Mouse (Mus musculus): ENCODE results near the gene Srrm1.
"Not testable (repeated sequence)": the region's sequence is repeated elsewhere in the genome, so short reads cannot be mapped to it uniquely, and the experiment has no call there.

Srrm1 gene

GRCm38 (mm10) chr4:135300248-135301041 lies 52.7 kb downstream of the Srrm1 start:
- DNase-seq, result no peak

GRCm38 (mm10) chr4:135298680-135299079 lies 54.4 kb downstream of the Srrm1 start:
- DNase-seq, result no peak

GRCm38 (mm10) chr4:135297931-135298546 lies 55.1 kb downstream of the Srrm1 start:
- no peak for DNase-seq

DNA sequence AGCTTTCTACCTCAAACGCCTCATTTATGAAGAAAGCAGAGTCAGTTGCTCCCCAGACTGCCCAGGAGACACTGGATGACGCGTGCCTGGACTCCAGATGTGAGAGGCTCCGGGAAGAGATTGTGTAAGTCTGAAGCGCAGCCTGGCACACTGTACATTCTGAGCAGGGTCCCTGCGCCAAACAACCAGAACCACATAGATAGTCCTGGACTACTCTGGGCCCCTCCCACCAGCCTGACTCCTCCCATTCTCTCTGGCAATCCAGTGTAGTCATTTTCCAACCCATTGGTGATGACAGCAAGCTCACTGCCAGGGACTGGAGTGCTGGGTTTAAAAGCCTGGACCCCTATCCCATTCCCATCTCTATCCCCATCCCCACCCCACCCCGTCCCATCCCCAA lies 56.0 kb downstream of the Srrm1 start:
- no peak for DNase-seq

DNA sequence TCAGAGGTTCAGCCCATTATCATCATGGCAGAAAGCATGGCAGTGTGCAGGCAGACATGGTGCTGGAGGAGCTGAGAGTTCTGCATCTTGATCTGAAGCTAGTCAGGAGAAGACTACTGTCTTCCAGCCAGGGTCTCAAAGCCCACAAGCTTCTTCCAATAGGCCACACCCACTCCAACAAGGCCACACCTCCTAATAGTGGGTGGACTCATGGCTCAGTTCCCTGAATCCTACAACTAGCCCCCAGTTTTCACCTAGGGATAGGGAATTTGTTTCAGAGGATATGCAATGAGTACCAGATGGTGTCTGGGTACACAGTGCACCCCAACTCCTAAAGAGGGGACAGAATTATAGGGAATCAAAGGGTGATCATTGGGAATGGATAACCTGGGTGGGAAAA lies 56.6 kb downstream of the Srrm1 start:
- DNase-seq, result no peak

GRCm38 (mm10) chr4:135293813-135294212 lies 59.3 kb downstream of the Srrm1 start:
- no peak for DNase-seq

DNA sequence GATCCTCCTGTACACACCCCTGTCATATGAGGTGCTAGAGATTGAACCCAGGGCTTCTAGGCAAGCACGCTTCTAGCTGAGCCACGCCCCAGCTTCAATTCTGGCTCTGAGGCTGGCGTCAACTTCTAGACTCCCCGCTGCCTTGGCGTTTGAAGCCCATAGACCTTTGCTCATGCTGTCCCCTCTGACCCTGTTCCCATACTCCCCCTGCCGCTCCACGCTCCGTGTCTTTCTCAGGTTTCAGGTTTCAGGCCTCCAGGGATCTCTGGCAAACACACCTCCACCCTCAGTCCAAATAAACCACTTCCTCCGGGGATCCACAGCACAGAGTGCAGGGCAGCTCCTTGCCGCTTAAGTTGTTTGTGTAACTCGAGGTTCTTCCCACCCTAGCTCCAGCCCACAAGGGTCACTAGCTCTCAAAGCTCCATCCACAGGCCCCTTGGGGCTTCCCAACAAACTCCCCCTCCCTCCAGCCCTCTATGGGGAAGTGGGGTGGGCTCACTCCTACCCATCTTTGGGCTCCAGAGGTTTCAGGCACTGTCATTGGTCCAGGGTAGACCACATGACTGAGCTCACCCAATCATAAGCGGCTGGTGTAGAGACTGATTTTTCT lies 60.5 kb downstream of the Srrm1 start:
- no peak for DNase-seq

GRCm38 (mm10) chr4:135291841-135292240 lies 61.3 kb downstream of the Srrm1 start:
- no peak for DNase-seq

DNA sequence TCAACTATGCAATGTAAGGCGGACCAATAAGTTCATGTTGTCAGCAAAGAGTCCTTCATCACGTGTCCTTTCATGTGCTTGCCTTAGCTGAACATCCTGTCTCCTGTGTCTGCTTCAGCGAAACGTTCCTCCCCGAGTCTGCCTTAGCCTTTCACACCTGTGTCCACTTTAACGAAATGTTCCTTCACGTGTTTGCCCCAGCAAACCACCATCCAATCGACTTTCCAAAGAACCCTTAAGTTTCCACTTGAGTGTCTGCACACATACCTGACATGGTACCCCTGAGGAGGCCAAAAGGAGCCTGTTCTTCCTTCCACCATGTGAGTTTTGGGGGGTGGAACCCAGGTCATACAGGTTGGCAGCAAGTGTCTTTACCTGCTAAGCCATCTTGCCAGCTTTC lies 61.9 kb downstream of the Srrm1 start:
- no peak for DNase-seq

DNA sequence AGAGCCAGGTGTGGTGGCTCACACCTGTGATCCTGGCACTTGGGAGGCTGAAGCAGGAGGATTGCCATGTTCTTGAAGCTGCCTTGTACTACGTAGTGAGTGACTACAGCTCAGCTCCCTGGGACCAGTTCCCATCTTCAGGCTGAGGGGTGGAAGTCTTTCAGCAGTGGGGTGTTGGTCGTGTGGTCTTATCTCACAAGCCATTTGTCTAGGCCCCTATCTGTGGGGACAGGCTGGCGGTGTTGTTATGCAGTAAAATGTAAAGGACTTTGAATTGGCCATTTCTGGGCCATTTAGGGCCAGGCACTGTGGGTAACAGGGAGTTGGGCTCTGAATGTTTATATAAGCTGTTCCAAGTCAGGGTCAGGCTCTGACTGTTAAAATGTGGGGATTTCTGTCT lies 65.1 kb downstream of the Srrm1 start:
- DNase-seq, result no peak

- DNase-seq, result no peak
Observed at GRCm38 (mm10) chr4:135286833-135287395, 66.2 kb downstream of the Srrm1 start.

DNA sequence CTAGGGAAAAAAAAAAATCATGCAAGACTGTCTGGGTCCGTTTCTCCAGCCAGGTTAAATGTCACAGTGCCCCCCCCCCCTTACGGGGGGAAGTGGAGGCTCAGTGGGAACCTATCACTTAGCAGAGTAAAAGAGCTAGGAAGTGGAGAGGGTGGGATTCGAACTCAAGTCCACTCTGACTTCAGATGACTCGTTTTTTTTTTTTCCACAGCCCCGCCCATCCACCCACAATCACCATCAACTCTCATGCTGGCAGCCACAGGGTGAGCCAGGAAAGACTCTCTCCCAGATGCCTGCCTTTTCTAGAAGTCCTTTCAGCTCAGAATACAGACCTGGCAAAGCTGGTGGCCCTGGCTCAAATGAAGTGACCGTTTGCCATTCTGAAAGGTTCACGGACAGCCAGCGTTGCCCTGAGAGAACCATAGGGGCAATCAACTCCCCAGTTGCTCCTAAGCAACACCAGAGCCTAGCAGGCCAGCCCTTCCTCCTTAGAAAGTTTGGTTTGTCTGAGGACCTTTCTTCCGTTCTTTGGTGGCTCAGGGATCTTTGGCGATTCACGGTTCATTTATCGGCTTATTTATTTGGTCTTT lies 67.0 kb downstream of the Srrm1 start:
- no peak for DNase-seq

- DNase-seq, result no peak
Observed at GRCm38 (mm10) chr4:135285436-135285835, 67.7 kb downstream of the Srrm1 start.

DNA sequence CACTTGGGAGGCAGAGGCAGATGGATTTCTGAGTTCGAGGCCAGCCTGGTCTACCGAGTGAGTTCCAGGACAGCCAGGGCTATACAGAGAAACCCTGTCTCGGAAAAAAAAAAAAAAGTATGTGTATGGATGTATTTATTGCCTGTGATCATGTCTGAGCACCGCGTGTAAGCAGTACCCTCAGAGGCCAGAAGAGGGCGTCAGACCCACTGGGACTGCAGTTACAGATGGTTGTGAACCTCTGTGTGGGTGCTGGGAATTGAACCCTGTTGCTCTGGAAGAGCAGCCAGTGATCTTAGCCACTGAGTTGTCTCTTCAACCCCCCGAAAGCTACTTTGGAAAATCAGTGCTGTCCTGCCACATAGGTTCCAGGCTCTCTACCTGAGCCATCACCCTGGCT lies 69.2 kb downstream of the Srrm1 start:
- DNase-seq, result no peak

GRCm38 (mm10) chr4:135283417-135283816 lies 69.7 kb downstream of the Srrm1 start:
- no peak for DNase-seq

- no peak for DNase-seq
Observed at GRCm38 (mm10) chr4:135282651-135283290, 70.3 kb downstream of the Srrm1 start.

GRCm38 (mm10) chr4:135280016-135280415 lies 73.1 kb downstream of the Srrm1 start:
- DNase-seq, result not testable (repeated sequence)

GRCm38 (mm10) chr4:135276681-135277379 lies 76.3 kb downstream of the Srrm1 start:
- DNase-seq, result no peak

GRCm38 (mm10) chr4:135274761-135275160 lies 78.4 kb downstream of the Srrm1 start:
- DNase-seq, result no peak

DNA sequence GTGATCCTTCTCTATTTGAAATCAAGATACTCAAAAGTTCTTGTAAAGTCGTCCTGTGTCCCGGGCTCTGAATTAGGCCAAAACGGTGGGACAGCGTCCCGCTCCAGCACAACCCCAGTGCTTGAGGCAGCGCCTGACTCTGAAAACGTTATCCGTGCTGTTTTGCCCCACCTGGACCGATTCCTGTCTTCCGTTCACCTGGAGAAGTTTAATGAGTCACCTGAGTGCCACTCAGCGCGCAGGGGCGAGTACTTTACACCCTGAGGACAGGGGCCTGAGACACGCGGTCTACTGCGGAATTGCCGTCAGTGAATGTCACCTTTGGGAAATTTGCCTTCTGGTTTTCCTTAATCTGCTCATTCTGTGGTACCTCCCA lies 79.8 kb downstream of the Srrm1 start:
- DNase-seq, result no peak

DNA sequence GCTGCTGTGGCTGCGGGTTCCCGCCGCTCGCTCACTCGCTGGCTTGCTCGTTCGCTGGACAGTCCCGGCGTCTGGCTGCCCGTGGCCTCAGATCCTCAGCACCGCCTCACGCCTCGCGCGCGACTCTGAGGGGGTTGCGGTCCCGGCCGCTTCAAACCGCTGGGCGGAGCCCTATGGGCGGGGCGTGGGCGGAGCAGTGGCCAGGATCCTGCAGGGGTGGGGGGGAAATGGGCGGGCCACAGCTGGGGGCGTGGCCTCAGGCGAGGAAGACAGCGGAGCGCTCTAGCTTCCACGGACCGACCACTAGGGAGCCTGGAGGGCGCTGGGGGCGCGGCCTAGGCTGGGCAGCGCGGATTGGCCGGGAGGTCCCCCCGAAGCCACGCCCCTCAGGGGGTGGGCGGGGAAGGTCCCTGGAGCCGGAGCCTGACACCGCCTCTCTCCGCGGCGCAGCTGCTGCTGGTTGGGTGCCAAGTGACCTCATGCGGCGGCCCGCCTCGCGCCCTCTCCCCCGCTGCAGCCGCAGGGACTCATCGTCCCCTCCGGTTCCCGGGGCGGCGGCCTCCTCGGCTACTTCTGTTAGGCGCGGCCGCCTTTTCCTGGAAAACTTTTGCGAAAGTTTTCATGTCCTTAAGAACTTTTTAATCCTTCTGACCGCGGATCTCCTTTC lies 80.3 kb downstream of the Srrm1 start, which contains the start of gene Clic4:
Gene Clic4, minus strand, starts transcription at position 175 of the 667 bp plus-strand sequence.
- peak; percentile 80 for DNase-seq
